ENCODE assay signal across 23 mouse cellular contexts in genomic region chr10:122326851-122327250, GRCm38 (mm10).
DNase-seq lines count a peak whose midpoint lies in the region; ATAC-seq and TF ChIP-seq lines count a peak whose summit lies in the region.
"Had no signal": no experiment of that assay in that cellular context is flagged by ENCODE, and none has a peak within 500 bp of the region (broad histone marks: within the 10 kb centered on the region; RNA-seq: fewer than 3 reads in every experiment).

No protein-coding gene starts in this region.

- TF ChIP-seq CTCF in lung, postnatal 0 days (IDR thresholded peaks at IDR 0.05): no peak

- no peaks in the 10 kb centered on the region for H3K9me3 ChIP-seq in heart, embryonic 11.5 days (replicated peaks; ENCODE audit: control insufficient read depth, low read length)
- no peaks in the 10 kb centered on the region for H3K9me3 ChIP-seq in lung, postnatal 0 days (ENCODE audit: low read length)
- H3K9me3 ChIP-seq: forebrain, embryonic 10.5 days; heart, embryonic 13.5 days; hindbrain, embryonic 10.5 days; limb, embryonic 10.5 days; midbrain, embryonic 13.5 days; neural tube, embryonic 13.5 days had no signal

- no peak overlapping the region for H3K27ac ChIP-seq in heart, embryonic 11.5 days (ENCODE audit: low read depth, low read length)
- H3K27ac ChIP-seq in lung, postnatal 0 days (ENCODE audit: low read length): no peak overlapping the region
- H3K27ac ChIP-seq: forebrain, embryonic 10.5 days; heart, embryonic 13.5 days; hindbrain, embryonic 10.5 days; limb, embryonic 10.5 days; liver, embryonic 14.5 days; midbrain, embryonic 13.5 days; neural tube, embryonic 13.5 days had no signal

- no peak overlapping the region for H3K9ac ChIP-seq in heart, embryonic 11.5 days (ENCODE audit: low read depth, low read length)
- H3K9ac ChIP-seq in lung, postnatal 0 days (replicated peaks; ENCODE audit: low read depth): no peak overlapping the region
- H3K9ac ChIP-seq: heart, embryonic 13.5 days; liver, embryonic 14.5 days; midbrain, embryonic 13.5 days; neural tube, embryonic 13.5 days had no signal

- DNase-seq in cerebellum, postnatal 10 days: peak; percentile 55 to 62
- DNase-seq in cerebellum, postnatal 36 days: no peak
- peak; percentile 29 to 46 for DNase-seq in heart, adult 9 months (ENCODE audit: low spot score in 2 of 2)
- DNase-seq in lung, postnatal 0 days (ENCODE audit: low spot score): peak; percentile 17
- DNase-seq in lung, postnatal 25 days (ENCODE audit: low spot score): no peak
- DNase-seq in thymus, adult 18-20 months: no peak
- no peak for DNase-seq in left cerebral cortex, postnatal 10 days (ENCODE audit: extremely low spot score in 1 of 2, low spot score in 2 of 2)
- DNase-seq: cerebellum, adult 9-11 months; embryo, embryonic 11 days; kidney, adult 18-20 months; kidney, postnatal 14 days; lung, postnatal 10 days; right cerebral cortex, adult 18-20 months; thymus, postnatal 4 days had no signal

- no peak overlapping the region for H3K4me3 ChIP-seq in heart, embryonic 11.5 days (ENCODE audit: low read depth, low read length)
- no peak overlapping the region for H3K4me3 ChIP-seq in lung, postnatal 0 days (ENCODE audit: low read depth, low read length)
- H3K4me3 ChIP-seq: forebrain, embryonic 10.5 days; heart, embryonic 13.5 days; hindbrain, embryonic 10.5 days; limb, embryonic 10.5 days; midbrain, embryonic 13.5 days; neural tube, embryonic 13.5 days had no signal

- no peaks in the 10 kb centered on the region for H3K36me3 ChIP-seq in heart, embryonic 11.5 days (ENCODE audit: control insufficient read depth, insufficient read depth, low read length)
- no peaks in the 10 kb centered on the region for H3K36me3 ChIP-seq in lung, postnatal 0 days (ENCODE audit: insufficient read depth, low read length)
- H3K36me3 ChIP-seq: forebrain, embryonic 10.5 days; heart, embryonic 13.5 days; hindbrain, embryonic 10.5 days; limb, embryonic 10.5 days; midbrain, embryonic 13.5 days; neural tube, embryonic 13.5 days had no signal

- H3K27me3 ChIP-seq in heart, embryonic 11.5 days (ENCODE audit: control insufficient read depth, insufficient read depth, low read length): no peaks in the 10 kb centered on the region
- no peaks in the 10 kb centered on the region for H3K27me3 ChIP-seq in lung, postnatal 0 days (replicated peaks; ENCODE audit: insufficient read depth, low read length)
- H3K27me3 ChIP-seq: CH12.LX; heart, embryonic 13.5 days; midbrain, embryonic 13.5 days; neural tube, embryonic 13.5 days had no signal

- H3K4me1 ChIP-seq in heart, embryonic 11.5 days (ENCODE audit: control insufficient read depth, insufficient read depth, low read length): no peaks in the 10 kb centered on the region
- H3K4me1 ChIP-seq in lung, postnatal 0 days (ENCODE audit: insufficient read depth, low read depth, low read length): no peaks in the 10 kb centered on the region
- H3K4me1 ChIP-seq: forebrain, embryonic 10.5 days; heart, embryonic 13.5 days; hindbrain, embryonic 10.5 days; limb, embryonic 10.5 days; midbrain, embryonic 13.5 days; neural tube, embryonic 13.5 days had no signal

- TF ChIP-seq EP300 in lung, postnatal 0 days (IDR thresholded peaks at IDR 0.05): no peak

- H3K4me2 ChIP-seq in heart, embryonic 11.5 days: no peak overlapping the region
- no peak overlapping the region for H3K4me2 ChIP-seq in lung, postnatal 0 days (replicated peaks; ENCODE audit: low read depth, low read length)
- H3K4me2 ChIP-seq: heart, embryonic 13.5 days; midbrain, embryonic 13.5 days; neural tube, embryonic 13.5 days had no signal

- intact Hi-C loops in left cerebral cortex, postnatal 10 days (cut with DNase I): no loop called here

- ATAC-seq in heart, embryonic 11.5 days (replicated peaks; ENCODE audit: insufficient number of reproducible peaks, low FRiP score, low TSS enrichment): no peak
- no peak for ATAC-seq in lung, postnatal 0 days
- ATAC-seq: midbrain, embryonic 13.5 days had no signal

- WGBS in heart, embryonic 11.5 days (ENCODE audit: insufficient replicate concordance): 86% methylated on average over 6 of the region's 6 CpGs
- WGBS in lung, postnatal 0 days: 70% methylated on average over 6 of the region's 6 CpGs

Comparison
In these comparisons a context has a peak if more than half of its experiments do, and no peak if none do; other contexts are left out.
1. DNase-seq: peak in cerebellum, postnatal 10 days (2 of 2), heart, adult 9 months (2 of 2) and lung, postnatal 0 days (single experiment); none in cerebellum, postnatal 36 days (0 of 2), lung, postnatal 25 days (single experiment), thymus, adult 18-20 months (0 of 2) and left cerebral cortex, postnatal 10 days (0 of 2).